Mouse (Mus musculus): ENCODE results near the gene Sirt7.

DNA sequence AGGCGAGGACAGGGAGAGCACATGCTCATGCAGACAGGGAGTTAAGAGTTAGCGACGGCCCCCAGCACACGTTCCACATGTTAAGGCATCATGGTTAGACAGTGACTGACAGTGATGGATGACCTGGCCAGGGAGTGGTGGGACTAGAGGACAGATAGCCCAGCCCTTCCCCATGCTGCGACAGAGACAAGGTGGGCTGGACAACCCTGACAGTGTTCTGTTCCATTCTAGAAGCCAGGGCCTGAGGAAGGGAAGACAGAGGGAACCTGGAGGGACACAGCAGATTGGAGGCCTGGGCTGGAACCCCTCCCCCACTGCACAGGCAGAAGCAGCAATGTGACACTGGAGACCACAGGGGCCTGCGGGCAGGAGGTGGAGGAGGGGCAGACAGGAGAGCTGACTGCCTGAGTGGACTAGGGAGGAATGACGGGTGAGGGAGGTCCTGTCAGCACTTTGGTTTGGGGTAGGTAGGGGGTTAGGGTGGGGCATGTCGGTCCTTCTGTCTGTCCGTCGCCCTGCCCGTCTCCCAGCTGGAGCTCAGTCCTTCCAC is 46.3 kb downstream of the Sirt7 start:
- TF ChIP-seq ZNF384 (IDR thresholded peaks at IDR 0.05; ENCODE audit: low read depth, low read length) (no peak), ZC3H11A (IDR thresholded peaks at IDR 0.05; ENCODE audit: borderline replicate concordance, low read depth, low read length) (no peak)
